Mouse (Mus musculus): ENCODE data around the gene Crhr2.
A peak's percentile ranks its signal among the peaks of the same experiment; 100 is the strongest.

Crhr2 gene

DNA sequence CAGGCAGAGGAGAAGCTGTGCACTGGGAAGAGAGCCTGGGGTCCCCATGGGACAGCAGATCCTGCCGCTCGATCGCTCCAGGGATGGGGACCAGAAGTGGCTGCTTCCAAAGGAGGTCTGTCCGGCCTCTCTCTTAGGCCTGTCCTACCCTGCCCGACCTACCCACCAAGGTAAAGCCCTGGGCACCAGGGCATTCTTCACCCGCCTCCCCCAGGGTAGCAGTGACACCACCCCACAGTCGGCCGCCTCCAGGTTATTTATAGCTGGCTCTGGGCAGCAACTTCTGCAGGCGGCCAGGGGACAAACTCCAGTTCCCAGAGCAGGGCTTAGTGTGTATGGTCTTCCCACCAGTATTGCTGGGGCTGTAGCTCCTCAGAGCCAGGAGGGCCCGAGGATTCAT lies at the start of gene Crhr2:
Gene Crhr2 (minus strand): TSS at position 223 of the 400 bp plus-strand sequence.
- no peak for DNase-seq (ENCODE audit: low spot score)

DNA sequence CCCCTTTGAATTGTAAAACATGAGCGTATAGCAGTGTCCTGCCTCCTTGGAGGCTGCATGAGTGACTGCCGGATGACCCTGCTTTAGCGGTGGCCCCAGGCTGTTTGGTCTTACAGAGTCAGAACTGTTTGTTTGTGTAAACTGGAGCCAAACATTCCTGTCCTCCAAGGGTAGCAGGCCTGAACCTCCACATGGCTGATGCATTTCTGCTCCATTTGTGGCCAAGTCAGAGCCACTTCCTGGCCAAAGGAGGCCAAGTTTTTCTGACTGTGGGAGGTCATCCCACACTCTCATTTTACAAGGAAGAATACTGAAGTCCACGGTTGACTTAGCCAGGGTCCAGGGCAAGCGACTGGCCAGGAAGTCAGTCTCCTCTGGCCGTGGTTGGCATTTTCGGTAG lies 46.7 kb upstream of the Crhr2 start:
- no peak for DNase-seq (ENCODE audit: low spot score)

DNA sequence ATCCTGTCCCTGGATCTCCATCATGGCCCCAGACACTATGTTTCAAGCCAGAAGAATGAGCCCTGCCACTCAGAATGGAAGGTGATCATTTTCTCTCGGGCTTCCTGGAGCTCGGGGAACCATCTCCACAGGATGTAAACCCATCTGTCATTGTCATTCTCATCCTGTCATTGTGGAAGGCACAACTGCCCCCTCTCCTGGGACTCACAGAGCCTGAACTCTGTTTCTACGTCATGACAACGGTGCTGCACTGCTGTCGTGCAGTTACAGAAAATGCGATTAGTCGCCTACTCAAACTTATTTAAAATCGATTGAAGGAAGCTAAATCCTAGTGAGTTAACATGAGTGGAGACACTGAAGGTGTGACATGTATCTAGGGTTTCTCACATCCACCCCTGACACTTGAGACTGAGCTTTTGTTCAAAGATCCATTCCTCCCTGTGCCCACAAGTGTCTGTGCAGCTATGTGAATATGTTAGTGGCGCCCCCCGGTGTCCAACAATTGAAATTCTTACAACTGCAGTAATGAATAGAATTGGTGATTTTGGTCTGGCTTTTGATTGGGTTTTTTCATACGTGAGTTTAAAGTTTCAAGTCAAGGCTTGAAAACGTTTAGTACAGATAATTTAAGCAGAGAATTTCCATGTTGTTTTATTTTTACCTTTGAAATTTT lies 44.4 kb upstream of the Crhr2 start:
- no peak for DNase-seq (ENCODE audit: low spot score)

DNA sequence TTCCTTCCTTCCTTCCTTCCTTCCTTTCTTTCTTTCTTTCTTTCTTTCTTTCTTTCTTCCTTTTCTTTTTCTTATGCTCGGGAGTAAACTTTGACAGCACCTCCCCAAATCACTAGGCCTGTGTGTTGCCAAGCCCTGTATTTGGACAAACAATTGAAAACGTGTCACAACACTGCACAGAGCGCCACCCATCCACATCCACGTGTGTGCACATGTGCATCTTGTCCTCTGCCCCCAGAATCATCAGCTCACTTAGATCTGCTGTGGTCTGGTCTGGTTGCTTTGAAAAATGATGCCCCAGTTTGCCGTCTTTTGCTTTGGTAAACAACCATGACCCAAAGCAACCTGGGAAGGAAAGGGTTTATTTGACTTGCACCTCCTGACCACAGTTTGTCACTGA lies 43.1 kb upstream of the Crhr2 start:
- DNase-seq (ENCODE audit: low spot score) = no peak

DNA sequence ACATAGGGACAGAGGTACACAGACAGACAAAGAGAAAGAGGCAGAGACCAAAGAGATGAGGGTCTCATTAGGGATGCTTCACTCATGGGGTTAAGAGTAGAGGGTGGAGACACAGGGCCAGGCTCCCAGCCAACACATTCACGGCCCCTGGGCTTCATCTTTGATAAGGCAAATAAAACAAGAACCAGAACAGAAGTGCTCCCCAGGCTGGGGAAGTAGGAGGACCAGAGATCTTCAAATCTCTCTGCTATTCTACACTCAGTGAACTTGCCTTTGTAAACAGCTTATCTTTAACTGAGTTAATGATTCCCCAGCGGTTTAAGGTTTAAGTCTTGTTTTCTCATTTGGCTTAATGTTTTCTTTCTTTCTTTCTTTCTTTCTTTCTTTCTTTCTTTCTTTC lies 42.6 kb upstream of the Crhr2 start:
- no peak for DNase-seq (ENCODE audit: low spot score)

DNA sequence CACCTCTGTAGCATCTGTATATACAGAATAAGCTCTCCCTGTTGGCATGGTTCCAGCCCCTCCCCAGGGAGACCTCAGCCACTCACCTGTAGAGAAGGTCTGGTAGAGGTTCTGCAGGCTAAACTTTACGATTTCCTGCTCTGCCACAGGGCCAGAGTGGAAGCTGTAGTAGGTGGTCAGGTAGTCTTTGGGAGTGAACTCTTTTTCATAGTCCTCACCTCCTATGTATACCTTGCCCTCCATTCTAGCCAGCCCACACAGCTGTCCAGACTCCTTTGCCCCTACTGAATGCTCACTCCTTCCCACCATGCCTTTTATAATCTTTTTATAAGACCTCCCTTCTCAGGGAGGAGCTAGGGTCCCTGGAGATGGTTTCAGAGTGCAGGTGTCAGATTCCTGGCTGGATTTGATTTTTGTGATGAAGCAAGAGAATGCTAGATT lies 41.9 kb upstream of the Crhr2 start, which contains the start of gene Inmt:
Gene Inmt (minus strand): TSS at position 303 of the 441 bp plus-strand sequence.
- no peak for DNase-seq (ENCODE audit: low spot score)

DNA sequence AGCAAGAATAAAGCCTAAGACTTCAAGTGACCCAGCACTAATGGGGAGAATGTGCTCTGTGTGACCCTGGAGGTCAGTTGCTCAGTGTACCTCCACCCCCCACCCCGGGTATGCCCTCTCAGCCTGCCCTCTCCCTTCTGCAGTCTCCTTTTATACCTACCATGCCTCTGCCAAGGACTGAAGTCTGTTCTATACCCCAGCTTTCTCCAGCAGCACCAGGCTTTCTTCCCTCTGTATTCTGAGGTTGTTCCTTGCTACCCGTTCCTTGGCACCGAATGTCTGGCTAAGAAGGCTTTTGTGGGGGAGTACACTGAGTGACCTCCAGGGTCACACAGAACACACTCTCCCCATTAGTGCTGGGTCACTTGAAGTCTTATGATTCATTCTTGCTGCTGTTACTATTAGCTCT lies 41.1 kb upstream of the Crhr2 start:
- DNase-seq (ENCODE audit: low spot score) = no peak

DNA sequence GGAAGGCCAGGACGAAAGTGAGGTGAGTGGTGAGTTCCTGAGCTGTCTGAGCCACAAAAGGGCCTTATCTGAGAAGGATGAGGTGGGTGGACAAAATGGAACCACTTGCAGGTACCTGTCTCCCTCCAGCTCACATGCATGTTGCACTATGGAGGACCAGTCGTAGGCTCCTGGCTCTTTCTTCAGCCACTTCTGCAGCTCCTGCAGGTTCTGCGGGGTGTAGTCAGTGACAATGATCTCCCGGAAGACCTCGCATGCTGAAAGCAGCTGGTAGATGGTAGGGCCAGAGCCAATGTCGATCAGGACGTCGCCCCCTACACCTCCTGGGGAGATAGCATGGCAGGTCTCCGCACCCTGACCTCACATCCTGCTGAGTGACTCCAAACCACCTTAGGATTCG lies 40.4 kb upstream of the Crhr2 start:
- DNase-seq (ENCODE audit: low spot score) = no peak

DNA sequence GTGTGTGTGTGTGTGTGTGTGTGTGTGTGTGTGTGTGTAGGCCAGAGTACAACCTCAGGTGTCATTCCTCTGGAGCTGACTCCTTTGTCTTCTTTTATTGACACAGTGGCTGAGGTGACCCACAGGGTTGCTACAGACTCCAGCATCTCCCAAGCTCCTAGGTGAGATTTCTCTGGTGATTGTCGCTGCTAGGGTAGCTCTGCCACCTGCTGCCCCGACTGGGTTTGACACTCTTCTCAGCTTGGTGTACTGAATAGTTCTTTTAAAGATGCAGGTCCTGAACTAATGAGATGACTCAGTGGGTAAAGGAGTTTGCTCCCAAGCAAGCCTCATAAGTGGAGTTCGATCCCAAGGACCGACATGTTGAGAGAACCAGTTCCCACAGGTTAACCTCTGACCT lies 38.8 kb upstream of the Crhr2 start:
- no peak for DNase-seq (ENCODE audit: low spot score)

DNA sequence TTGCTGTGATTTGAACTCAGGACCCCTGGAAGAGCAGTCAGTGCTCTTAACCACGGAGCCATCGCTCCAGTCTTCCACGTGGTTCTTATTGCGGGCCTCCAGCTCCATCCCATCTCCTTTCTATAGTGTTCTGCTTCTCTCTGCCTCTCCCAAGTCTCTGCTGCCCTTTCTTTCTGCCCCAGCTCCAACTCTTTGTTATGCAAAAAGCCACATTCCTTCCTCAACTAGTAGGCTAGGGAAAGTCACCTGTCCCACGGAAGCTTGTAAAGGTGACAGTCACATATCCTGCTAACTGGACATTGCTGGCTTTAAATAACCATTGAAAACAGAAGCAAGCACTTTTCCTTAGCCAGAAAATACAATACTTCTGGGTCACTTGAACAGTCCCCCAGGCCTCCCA lies 37.0 kb upstream of the Crhr2 start:
- no peak for DNase-seq (ENCODE audit: low spot score)

DNA sequence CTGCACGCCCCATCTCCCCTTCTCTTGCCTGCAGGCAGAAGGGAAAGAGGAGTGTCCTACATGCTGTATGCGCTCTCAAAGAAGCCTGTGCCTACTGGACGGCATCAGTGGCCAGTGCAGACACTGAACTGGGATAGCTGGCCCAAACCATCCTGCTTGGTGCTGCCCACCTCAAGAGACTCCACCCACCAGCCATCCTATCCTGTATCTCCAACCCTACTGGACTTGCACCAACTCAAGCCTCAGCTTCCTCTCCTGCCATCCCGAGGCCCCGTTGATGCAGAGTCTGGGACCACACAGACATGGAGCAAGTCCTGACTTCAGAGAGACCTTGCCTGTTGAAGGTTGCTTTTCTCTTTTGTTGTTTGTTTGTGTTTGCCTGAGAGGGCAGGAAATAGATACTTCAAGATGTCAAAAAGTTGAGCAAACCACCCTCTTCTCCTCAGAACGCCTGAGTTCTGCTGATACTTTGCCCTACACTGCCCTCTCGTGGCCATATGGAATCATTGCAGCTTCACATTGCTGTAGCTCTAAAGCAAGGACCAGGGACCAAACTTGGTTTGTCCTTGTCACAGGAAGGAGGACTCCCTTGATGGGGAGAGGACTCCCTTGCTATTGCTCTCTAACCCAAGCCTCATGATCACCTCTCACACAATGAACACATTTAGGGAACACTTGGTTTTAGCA lies 34.1 kb upstream of the Crhr2 start:
- peak; percentile 36 for DNase-seq (ENCODE audit: low spot score)

DNA sequence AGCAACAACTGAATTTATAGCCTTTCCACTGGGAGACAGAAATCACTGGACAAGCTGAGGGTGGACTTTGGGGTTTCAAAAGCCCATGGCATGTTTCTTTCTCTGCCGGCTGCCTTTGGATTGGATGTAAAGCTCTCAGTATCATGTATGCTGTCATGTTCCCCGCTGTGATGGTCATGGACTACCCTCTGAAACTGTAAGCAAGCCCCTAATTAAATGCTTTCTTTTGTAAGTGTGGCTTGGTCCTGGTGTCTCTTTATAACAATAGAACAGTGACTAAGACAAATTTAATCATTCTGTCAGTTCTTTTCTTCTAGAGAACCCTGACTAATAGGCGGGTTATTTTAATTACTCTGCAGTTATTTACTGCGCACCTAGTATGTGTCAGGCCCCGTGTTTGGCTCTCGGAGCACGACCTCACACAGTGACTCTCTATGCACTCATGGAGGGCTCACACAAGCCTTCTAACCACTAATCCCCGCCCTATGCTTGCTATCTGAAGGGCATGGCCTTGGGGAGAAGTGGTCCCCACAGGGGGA lies 30.3 kb upstream of the Crhr2 start:
- no peak for DNase-seq (ENCODE audit: low spot score)

DNA sequence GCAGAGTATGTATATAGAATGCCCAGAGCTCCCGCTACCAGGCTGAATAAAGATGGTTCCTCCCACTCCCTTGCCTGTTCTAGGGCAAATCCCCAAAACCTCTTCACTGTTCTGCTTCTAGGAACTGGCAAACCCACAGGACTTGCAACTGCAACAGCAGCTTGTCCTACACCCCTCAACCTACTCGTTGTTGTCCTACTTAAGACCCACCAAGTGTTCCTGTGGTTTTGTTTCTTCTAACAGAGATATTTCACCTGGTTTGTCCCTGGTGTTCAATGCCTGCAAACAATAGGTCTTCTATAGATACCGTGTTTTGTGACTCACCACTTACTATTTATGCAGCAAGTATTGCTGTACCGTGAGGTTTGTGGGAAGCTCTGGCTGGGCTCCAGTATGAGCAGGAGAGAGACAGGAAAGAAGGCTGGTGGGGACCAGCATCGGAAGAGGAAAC lies 28.5 kb upstream of the Crhr2 start:
- no peak for DNase-seq (ENCODE audit: low spot score)

DNA sequence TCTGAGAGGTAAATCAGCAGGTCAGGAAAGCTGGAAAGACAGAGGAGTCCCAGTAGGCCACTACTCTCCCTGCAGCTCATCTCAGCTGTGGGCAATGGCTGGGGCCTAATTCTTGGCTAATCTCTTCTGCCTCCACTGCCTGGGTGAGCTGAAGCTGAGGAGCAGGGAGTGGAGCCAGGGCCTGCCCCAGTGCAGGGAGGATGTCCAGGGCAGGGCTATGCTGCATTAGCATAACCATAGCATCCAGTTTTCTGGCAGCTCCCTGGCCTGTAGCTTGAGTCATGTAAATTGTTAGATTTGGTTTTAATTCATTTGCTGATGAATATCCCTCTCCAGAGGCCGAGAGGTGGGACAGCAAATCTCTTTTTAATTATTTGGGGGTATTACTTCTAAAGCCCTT lies 26.4 kb upstream of the Crhr2 start:
- no peak for DNase-seq (ENCODE audit: low spot score)

DNA sequence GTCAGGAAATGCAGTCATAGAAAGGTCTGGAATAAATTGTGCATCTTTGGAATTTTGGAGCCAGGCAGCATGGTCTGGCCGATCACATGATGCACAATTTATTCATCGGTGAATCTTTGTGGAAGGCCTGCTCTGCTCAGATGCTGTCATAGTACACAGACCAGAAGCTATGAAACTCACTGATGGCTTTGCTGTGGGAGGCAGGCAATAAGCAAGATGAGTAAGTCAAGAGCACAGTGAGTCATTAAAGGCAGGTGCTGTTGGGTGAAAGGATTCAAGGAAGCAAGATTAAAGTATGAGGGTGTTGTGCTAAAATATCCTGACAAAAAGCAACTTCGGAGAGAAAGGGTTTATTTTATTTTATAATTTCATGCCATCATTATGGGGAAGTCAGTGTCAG lies 19.4 kb upstream of the Crhr2 start:
- no peak for DNase-seq (ENCODE audit: low spot score)

DNA sequence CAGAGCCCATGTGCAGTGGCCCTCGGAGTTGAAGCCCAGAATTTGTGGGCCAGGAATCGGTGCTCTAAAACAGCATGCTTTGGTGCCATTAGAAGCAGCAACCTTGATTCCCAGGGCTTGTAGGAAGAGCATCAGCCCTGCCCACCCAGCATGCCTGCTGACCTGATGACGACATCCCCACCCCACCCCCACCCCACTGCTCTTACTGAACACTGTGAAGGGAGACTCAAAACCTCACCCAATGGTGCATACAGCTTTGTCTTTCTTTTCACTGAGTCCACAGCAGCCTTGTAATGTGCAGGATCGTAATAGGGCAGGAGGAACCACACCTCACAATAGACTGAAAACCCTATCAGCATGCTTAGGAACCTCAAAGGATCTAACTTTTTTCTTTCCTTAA lies 13.3 kb upstream of the Crhr2 start:
- DNase-seq (ENCODE audit: low spot score) = no peak

DNA sequence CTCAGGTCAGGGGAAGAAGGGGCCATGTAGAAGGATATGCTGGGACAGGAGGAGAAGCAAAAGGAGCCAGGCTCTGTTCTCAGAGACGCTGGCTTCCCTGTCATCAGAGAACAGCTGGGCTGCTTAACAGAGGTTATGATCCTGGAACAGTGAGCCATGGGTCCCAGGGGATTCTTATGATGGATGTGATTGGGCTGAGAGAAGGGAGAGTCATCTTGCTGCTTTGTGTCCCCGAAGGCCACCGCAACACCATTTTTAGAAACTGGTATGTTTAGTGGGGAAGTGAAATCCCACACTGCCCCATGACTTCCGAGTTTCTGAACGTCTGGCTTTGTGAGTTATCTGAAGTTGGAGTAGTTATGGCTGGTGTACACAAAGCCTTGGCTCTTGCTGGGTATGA lies 12.5 kb upstream of the Crhr2 start:
- DNase-seq (ENCODE audit: low spot score) = no peak

DNA sequence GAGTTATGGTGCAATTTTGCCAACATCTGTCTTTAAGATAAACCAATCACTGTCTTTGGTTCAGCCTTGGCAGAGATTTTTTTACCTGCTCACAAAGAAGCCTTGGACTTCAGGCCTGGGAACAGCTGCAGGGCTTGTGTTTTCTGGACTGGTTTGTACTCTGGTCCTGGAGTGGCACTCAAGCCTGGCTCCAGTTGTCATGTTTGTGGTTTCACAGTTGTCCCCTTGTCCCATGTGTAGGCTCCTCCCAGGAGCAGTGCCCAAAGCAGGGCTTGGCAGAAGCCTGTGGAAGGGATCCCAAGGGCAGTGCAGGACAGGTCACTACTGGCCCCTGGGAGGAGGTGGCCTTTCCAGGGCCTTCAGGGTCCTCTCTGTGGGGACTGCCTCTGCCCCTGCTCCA lies 5.5 kb upstream of the Crhr2 start:
- DNase-seq (ENCODE audit: low spot score) = no peak

DNA sequence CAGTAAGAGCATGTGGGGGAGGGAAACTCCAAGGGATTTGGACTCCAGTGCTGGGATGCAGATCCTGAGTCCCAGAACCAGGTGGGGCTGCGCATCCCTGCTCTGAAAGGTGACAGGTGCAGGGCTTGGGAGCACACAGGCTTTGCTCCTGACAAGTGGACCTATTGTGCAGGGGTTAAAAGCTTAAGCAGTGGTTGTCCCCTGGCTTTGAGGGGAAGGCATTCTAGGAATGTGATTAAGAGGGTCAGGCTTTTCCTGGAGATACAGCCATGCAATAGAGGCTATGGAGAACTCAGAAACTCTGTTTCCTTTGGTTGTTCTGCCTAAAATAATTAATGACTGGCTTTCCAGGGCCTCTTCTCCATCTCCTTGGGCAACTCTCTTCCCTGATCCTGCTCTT lies 609 bp upstream of the Crhr2 start:
- DNase-seq (ENCODE audit: low spot score) = no peak

DNA sequence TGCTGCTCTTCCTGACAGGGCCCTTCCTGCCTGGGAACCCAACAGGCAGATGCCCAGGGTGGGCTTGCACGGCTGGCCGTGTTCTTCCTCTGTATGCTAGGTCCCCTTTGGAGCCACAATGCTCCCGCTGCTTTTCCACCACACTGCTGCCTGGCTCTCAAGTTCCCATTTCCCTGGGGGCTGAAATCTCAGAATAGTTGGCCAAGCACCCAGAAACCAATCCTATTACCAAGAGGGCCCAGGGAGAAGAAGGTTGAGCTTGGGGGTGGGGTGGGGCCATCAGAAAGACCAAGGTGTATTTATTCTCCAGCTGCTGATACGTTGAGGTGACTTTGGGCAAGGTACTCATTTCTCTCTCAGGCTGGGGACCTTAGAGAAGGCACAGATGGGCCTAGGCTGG lies 1.5 kb downstream of the Crhr2 start:
- DNase-seq (ENCODE audit: low spot score) = no peak

DNA sequence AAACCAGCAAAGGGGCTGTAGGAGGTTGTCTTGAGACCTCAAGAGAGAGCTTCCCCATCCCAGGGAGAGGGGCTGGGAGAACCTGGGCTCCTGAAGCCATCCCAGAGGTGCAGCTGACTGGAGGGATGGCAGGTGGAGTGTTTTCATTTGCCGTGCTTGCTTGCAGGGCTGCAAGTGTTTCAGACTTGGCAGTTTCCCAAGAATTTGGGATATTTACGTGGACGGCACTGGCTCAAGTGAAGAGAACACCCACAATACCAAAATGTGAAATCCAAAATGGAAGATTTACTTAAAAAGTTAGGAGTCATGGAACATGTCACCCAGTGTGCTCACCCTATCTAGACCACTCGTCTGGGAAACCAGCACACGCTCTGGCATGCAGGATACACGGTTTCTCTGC lies 2.2 kb downstream of the Crhr2 start:
- DNase-seq (ENCODE audit: low spot score) = no peak

DNA sequence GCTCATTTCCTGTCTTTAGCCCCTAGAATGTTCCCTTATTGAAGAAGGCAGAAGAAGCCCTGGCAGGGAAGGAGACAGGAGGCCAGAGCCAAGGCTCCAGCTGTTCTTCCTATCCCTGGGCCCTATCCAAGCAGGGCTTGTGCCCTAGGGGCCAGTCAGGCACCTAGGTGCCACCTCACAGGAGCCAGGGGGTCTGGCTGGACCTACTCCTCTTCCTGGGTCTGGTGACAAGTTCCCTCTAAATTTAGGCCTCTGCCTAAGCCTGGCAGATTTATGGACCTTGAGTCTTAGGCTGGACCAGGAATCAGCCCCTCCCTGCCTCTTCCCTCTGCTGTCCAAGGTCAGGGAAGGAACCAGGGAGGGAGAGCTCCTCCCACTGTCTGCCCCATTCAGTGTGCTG lies 4.4 kb downstream of the Crhr2 start:
- no peak for DNase-seq (ENCODE audit: low spot score)

DNA sequence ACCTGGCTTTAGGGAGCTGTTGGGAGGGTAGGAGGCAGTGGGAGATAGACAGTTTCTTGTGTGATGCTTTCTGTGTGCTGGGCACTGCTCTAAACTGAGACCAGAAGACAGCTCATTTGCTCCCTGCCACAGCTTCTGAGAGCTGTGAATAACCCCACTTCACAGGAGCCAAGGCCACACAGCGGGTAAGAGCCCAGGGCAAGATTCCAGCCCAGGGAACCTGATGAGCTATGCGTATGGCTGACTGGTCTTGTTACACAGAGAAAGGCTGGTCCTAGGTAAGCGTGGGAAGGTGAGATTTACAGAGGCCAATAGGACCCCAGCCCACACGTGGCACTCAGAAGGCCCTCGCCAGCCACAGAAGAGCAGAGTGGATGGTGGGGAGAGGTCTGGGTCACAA lies 6.2 kb downstream of the Crhr2 start:
- DNase-seq (ENCODE audit: low spot score) = no peak

DNA sequence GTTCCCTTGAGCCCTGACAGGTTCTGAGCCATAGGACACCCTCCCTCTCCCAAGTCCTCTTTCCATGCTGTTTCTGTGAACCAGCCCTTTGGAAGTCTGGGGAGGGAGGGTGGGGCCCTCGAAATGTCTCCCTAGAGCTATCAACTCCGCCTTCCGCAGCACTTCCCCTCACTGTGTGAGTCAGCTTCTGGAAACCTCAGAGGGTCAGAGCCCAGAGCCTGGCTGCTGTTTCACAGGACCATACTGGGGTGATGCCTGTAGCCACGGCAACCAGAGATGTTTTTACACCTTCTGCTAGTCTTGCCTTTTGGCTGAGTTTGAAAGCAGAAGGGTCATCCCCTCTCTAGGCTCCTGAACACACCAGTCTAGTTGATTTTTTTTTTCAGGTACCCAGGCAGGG lies 9.8 kb downstream of the Crhr2 start:
- DNase-seq (ENCODE audit: low spot score) = no peak
